Mouse (Mus musculus) hindbrain, embryonic 15.5 days (tissue): ENCODE results near the gene Slc38a11. TPM values are rescaled to one million over a fixed set of nuclear protein-coding genes. Genes with fewer than 3 reads are reported as not detected.

Experiments used
- ATAC-seq: fragments of 200-750 bp; cut with Nextera tagmentation; 2 replicates; pipeline ENCODE4 v1.8.0; 2017; ENCODE audit warnings: low read depth, moderate number of reproducible peaks, moderate TSS enrichment; ENCODE audit not compliant: low FRiP score
- H3K27ac ChIP-seq: fragments of 300-500 bp; sonication (generic); replicated peaks from 2 replicates; pipeline ENCODE4 v1.5.1; 2015; ENCODE audit warnings: mild to moderate bottlenecking, inconsistent platforms
- H3K27me3 ChIP-seq: fragments of 300-500 bp; sonication (generic); 2 replicates; pipeline ENCODE4 v1.6.1; 2015; ENCODE audit warnings: control low read depth, inconsistent platforms
- H3K36me3 ChIP-seq: fragments of 300-500 bp; sonication (generic); 2 replicates; pipeline ENCODE4 v1.6.1; 2015; ENCODE audit warnings: control low read depth, inconsistent platforms
- H3K4me1 ChIP-seq: fragments of 300-500 bp; sonication (generic); replicated peaks from 2 replicates; pipeline ENCODE4 v1.6.1; 2015; ENCODE audit warnings: control low read depth, inconsistent platforms
- H3K4me2 ChIP-seq: fragments of 300-500 bp; sonication (generic); 2 replicates; pipeline ENCODE4 v1.6.1; 2015; ENCODE audit warnings: moderate library complexity, mild to moderate bottlenecking, inconsistent platforms
- H3K4me3 ChIP-seq: fragments of 300-500 bp; sonication (generic); 2 replicates; pipeline ENCODE4 v1.5.1; 2015; ENCODE audit warnings: mild to moderate bottlenecking, inconsistent platforms
- H3K9ac ChIP-seq: fragments of 300-500 bp; sonication (generic); 2 replicates; pipeline ENCODE4 v1.6.1; 2015; ENCODE audit warnings: inconsistent platforms
- H3K9me3 ChIP-seq: fragments of 300-500 bp; sonication (generic); 2 replicates; pipeline ENCODE4 v1.6.1; 2016; ENCODE audit warnings: control low read depth, inconsistent platforms
- WGBS: fragments of 180-500 bp; shearing (Covaris S2); methylation state at CpG from one replicate; pipeline ENCODE4 v1.1.7; 2015; 5-methylcytosine and 5-hydroxymethylcytosine counted together
- polyA plus RNA-seq: library from polyadenylated mRNA; unstranded; fragments of >200 nt; fragmentation: Nextera tagmentation; extraction: Ambion mirVana; gene quantifications from 2 replicates; pipeline ENCODE4 v1.2.1, GENCODE M21; 2015

Slc38a11 gene
- polyA plus RNA-seq, 1 experiment from 2014 or later, result 0.92 TPM

GRCm38 (mm10) chr2:65320975-65321374 lies 42.9 kb downstream of the Slc38a11 start:
- 72% methylated on average over 2 of the region's 2 CpGs for WGBS
- ATAC-seq, result no peak
- no peak overlapping the region for H3K9ac ChIP-seq
- H3K4me2 ChIP-seq, result no peak overlapping the region
- H3K27me3 ChIP-seq, result no peaks in the 10 kb centered on the region
- no peak overlapping the region for H3K4me3 ChIP-seq
- H3K27ac ChIP-seq, result no peak overlapping the region
- no peaks in the 10 kb centered on the region for H3K4me1 ChIP-seq
- H3K9me3 ChIP-seq, result no peaks in the 10 kb centered on the region
- H3K36me3 ChIP-seq, result no peaks in the 10 kb centered on the region

- Histone ChIP-seq H3K36me3 (no peaks in the 10 kb centered on the region), H3K4me3 (no peak overlapping the region), H3K4me1 (no peaks in the 10 kb centered on the region), H3K9ac (no peak overlapping the region), H3K9me3 (no peaks in the 10 kb centered on the region), H3K27me3 (no peaks in the 10 kb centered on the region), H3K27ac (no peak overlapping the region), H3K4me2 (no peak overlapping the region)
- 94% methylated on average over 12 of the region's 12 CpGs for WGBS
- no peak for ATAC-seq
Observed at GRCm38 (mm10) chr2:65316721-65317120, 47.1 kb downstream of the Slc38a11 start.

GRCm38 (mm10) chr2:65311250-65311649 lies 52.6 kb downstream of the Slc38a11 start:
- Histone ChIP-seq H3K4me2 (no peak overlapping the region), H3K4me3 (no peak overlapping the region), H3K9me3 (no peaks in the 10 kb centered on the region), H3K36me3 (no peaks in the 10 kb centered on the region), H3K27ac (no peak overlapping the region), H3K27me3 (no peaks in the 10 kb centered on the region), H3K9ac (no peak overlapping the region), H3K4me1 (no peaks in the 10 kb centered on the region)
- ATAC-seq, result no peak
- WGBS, result 76% methylated on average over 3 of the region's 3 CpGs

GRCm38 (mm10) chr2:65296541-65296940 lies 67.3 kb downstream of the Slc38a11 start:
- no peak for ATAC-seq
- H3K4me3 ChIP-seq, result no peak overlapping the region
- no peak overlapping the region for H3K27ac ChIP-seq
- H3K9ac ChIP-seq, result no peak overlapping the region
- WGBS, result 40% methylated on average over 2 of the region's 2 CpGs
- H3K27me3 ChIP-seq, result no peaks in the 10 kb centered on the region
- no peaks in the 10 kb centered on the region for H3K36me3 ChIP-seq
- no peaks in the 10 kb centered on the region for H3K4me1 ChIP-seq
- no peaks in the 10 kb centered on the region for H3K9me3 ChIP-seq
- no peak overlapping the region for H3K4me2 ChIP-seq

GRCm38 (mm10) chr2:65294092-65294491 lies 69.7 kb downstream of the Slc38a11 start:
- Histone ChIP-seq H3K4me3 (no peak overlapping the region), H3K4me2 (no peak overlapping the region), H3K36me3 (no peaks in the 10 kb centered on the region), H3K4me1 (no peaks in the 10 kb centered on the region), H3K9me3 (no peaks in the 10 kb centered on the region), H3K27ac (no peak overlapping the region), H3K27me3 (no peaks in the 10 kb centered on the region), H3K9ac (no peak overlapping the region)
- no peak for ATAC-seq
- WGBS, result 72% methylated on average over 8 of the region's 8 CpGs

- H3K9ac ChIP-seq, result no peak overlapping the region
- H3K36me3 ChIP-seq, result no peaks in the 10 kb centered on the region
- no peaks in the 10 kb centered on the region for H3K4me1 ChIP-seq
- H3K4me3 ChIP-seq, result no peak overlapping the region
- ATAC-seq, result no peak
- no peak overlapping the region for H3K27ac ChIP-seq
- no peaks in the 10 kb centered on the region for H3K27me3 ChIP-seq
- no peaks in the 10 kb centered on the region for H3K9me3 ChIP-seq
- WGBS, result 90% methylated on average over 8 of the region's 8 CpGs
- no peak overlapping the region for H3K4me2 ChIP-seq
Observed at GRCm38 (mm10) chr2:65293411-65293810, 70.4 kb downstream of the Slc38a11 start.

- no peak for ATAC-seq
- H3K4me2 ChIP-seq, result no peak overlapping the region
- no peaks in the 10 kb centered on the region for H3K9me3 ChIP-seq
- no peaks in the 10 kb centered on the region for H3K27me3 ChIP-seq
- no peaks in the 10 kb centered on the region for H3K36me3 ChIP-seq
- 89% methylated on average over 4 of the region's 4 CpGs for WGBS
- H3K4me1 ChIP-seq, result no peaks in the 10 kb centered on the region
- no peak overlapping the region for H3K4me3 ChIP-seq
- no peak overlapping the region for H3K9ac ChIP-seq
- H3K27ac ChIP-seq, result no peak overlapping the region
Observed at GRCm38 (mm10) chr2:65289721-65290120, 74.1 kb downstream of the Slc38a11 start.

GRCm38 (mm10) chr2:65288696-65289095 lies 75.1 kb downstream of the Slc38a11 start:
- Histone ChIP-seq H3K4me1 (no peaks in the 10 kb centered on the region), H3K9me3 (no peaks in the 10 kb centered on the region), H3K27ac (no peak overlapping the region), H3K4me2 (no peak overlapping the region), H3K27me3 (no peaks in the 10 kb centered on the region), H3K36me3 (no peaks in the 10 kb centered on the region), H3K4me3 (no peak overlapping the region), H3K9ac (no peak overlapping the region)
- no peak for ATAC-seq
- 78% methylated on average over 1 of the region's 1 CpGs for WGBS

GRCm38 (mm10) chr2:65285380-65285779 lies 78.5 kb downstream of the Slc38a11 start:
- no peaks in the 10 kb centered on the region for H3K9me3 ChIP-seq
- no peak overlapping the region for H3K9ac ChIP-seq
- peak; percentile 74 for ATAC-seq
- H3K27me3 ChIP-seq, result no peaks in the 10 kb centered on the region
- H3K4me1 ChIP-seq, result no peaks in the 10 kb centered on the region
- no peak overlapping the region for H3K4me3 ChIP-seq
- H3K27ac ChIP-seq, result no peak overlapping the region
- H3K36me3 ChIP-seq, result no peaks in the 10 kb centered on the region
- WGBS, result 45% methylated on average over 3 of the region's 3 CpGs
- no peak overlapping the region for H3K4me2 ChIP-seq

GRCm38 (mm10) chr2:65282979-65283378 lies 80.9 kb downstream of the Slc38a11 start:
- H3K4me1 ChIP-seq, result no peaks in the 10 kb centered on the region

GRCm38 (mm10) chr2:65279029-65279690 lies 84.7 kb downstream of the Slc38a11 start:
- Histone ChIP-seq H3K36me3 (no peaks in the 10 kb centered on the region), H3K4me2 (no peak overlapping the region), H3K27ac (no peak overlapping the region), H3K9me3 (no peaks in the 10 kb centered on the region), H3K4me1 (no peaks in the 10 kb centered on the region), H3K27me3 (no peaks in the 10 kb centered on the region), H3K4me3 (no peak overlapping the region), H3K9ac (no peak overlapping the region)
- 38% methylated on average over 4 of the region's 4 CpGs for WGBS
- no peak for ATAC-seq

More at GRCm38 (mm10) chr2:65282979-65283378, 80.9 kb downstream of the Slc38a11 start:
- Histone ChIP-seq H3K9me3 (no peaks in the 10 kb centered on the region), H3K4me2 (no peak overlapping the region), H3K27me3 (no peaks in the 10 kb centered on the region), H3K9ac (no peak overlapping the region), H3K27ac (no peak overlapping the region), H3K4me3 (no peak overlapping the region), H3K36me3 (no peaks in the 10 kb centered on the region)
- no peak for ATAC-seq
- 89% methylated on average over 6 of the region's 6 CpGs for WGBS

GRCm38 (mm10) chr2:65275443-65276061 lies 88.3 kb downstream of the Slc38a11 start:
- H3K27me3 ChIP-seq, result no peaks in the 10 kb centered on the region
- H3K36me3 ChIP-seq, result no peaks in the 10 kb centered on the region
- ATAC-seq, result no peak
- no peak overlapping the region for H3K4me3 ChIP-seq
- no peak overlapping the region for H3K27ac ChIP-seq
- no peak overlapping the region for H3K4me2 ChIP-seq
- H3K9me3 ChIP-seq, result no peaks in the 10 kb centered on the region
- WGBS, result 72% methylated on average over 6 of the region's 6 CpGs
- H3K4me1 ChIP-seq, result no peaks in the 10 kb centered on the region
- H3K9ac ChIP-seq, result no peak overlapping the region

- ATAC-seq, result no peak
- no peak overlapping the region for H3K4me3 ChIP-seq
- 41% methylated on average over 2 of the region's 2 CpGs for WGBS
Observed at GRCm38 (mm10) chr2:65273910-65274309, 89.9 kb downstream of the Slc38a11 start.

More at GRCm38 (mm10) chr2:65273910-65274309, 89.9 kb downstream of the Slc38a11 start:
- H3K9me3 ChIP-seq, result no peaks in the 10 kb centered on the region
- no peaks in the 10 kb centered on the region for H3K27me3 ChIP-seq
- no peak overlapping the region for H3K9ac ChIP-seq
- no peaks in the 10 kb centered on the region for H3K4me1 ChIP-seq
- H3K27ac ChIP-seq, result no peak overlapping the region
- H3K36me3 ChIP-seq, result no peaks in the 10 kb centered on the region
- no peak overlapping the region for H3K4me2 ChIP-seq
